Mouse (Mus musculus) C2C12 (cell line): Measurements from ENCODE around the gene Hoxb8.

Source experiments
- CEBPB ChIP-seq: IDR thresholded peaks from one replicate; pipeline ENCODE4 v1.6.1; 2011; ENCODE audit warnings: low read depth, mild to moderate bottlenecking, control low read depth, moderate library complexity
- CTCF ChIP-seq: IDR thresholded peaks from one replicate; pipeline ENCODE4 v1.5.1; 2011; ENCODE audit not compliant: control insufficient read depth, insufficient read depth, insufficient read length
- FOSL1 ChIP-seq: IDR thresholded peaks from one replicate; pipeline ENCODE4 v1.8.0; 2011; ENCODE audit warnings: mild to moderate bottlenecking, low read length; ENCODE audit not compliant: poor library complexity, insufficient read depth, severe bottlenecking
- MAX ChIP-seq: IDR thresholded peaks from one replicate; pipeline ENCODE4 v1.6.1; 2011; ENCODE audit warnings: mild to moderate bottlenecking, control low read depth
- MYOD1 ChIP-seq: IDR thresholded peaks from one replicate; pipeline ENCODE4 v1.6.1; 2011; ENCODE audit warnings: low read depth; ENCODE audit not compliant: control insufficient read depth, insufficient read length
- MYOG ChIP-seq: IDR thresholded peaks from one replicate; pipeline ENCODE4 v1.6.1; 2011; ENCODE audit not compliant: control insufficient read depth, insufficient read length; ENCODE audit errors: extremely low read depth
- USF1 ChIP-seq: IDR thresholded peaks from one replicate; pipeline ENCODE4 v1.6.1; 2011; ENCODE audit warnings: low read depth, mild to moderate bottlenecking, control low read depth, moderate library complexity

DNA sequence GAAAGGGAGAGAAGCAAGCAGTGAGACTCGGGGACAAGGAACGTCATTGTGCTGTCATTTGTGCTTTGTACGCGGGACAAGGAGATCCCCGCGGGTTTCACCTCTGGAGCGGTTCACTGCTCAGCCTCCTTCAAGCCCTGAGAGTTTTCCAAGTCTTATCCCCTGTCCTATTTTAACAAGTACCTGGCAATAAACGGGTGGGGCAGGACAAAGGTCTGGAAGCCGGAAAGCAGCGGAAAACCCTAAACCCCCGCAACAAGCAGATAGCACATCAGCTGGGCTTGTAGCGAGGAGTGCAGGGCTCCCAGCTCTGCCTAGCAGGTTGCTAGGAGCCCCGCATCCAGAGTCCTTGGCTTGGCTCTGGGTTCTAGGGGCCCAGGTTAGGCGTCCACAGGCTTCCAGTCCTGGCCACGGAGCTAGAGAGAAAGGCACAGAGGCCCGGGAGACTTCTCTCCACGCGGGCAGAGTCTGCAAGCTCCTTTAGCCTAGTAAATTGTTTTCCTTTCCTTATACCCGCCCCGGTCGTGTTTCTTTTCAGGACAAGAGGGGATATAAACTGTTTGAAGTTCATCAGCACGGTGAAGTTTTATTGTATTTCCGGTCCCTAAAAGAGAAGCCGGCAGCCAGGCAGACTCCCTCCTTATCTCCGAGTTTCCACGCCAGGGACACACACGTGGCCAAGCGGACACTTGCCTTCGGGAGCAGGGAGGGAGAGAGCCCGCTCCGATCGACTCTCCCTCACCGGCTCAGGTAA lies 17.9 kb upstream of the Hoxb8 start:
- no peak for TF ChIP-seq CTCF
- TF ChIP-seq MYOD1: no peak
- no peak for TF ChIP-seq MYOG
- no peak for TF ChIP-seq FOSL1
- no peak for TF ChIP-seq USF1
- no peak for TF ChIP-seq MAX
- TF ChIP-seq CEBPB: no peak
